Mouse (Mus musculus) megakaryocyte-erythroid progenitor cell, adult 5 weeks (primary cell): ENCODE measurements around the gene Asb8. TPM values are rescaled to one million over a fixed set of nuclear protein-coding genes. Genes with fewer than 3 reads are reported as not detected.

ENCODE experiments used
- polyA plus RNA-seq: library from polyadenylated mRNA; stranded (reverse); fragments of >175 nt; gene quantifications from 2 replicates; pipeline ENCODE4 v1.2.3, GENCODE M21; 2012

Asb8 gene
- polyA plus RNA-seq: 3.8 TPM in 2 replicates

GRCm38 (mm10) chr15:98165525-98165924, at the start of gene Asb8:
Gene Asb8, minus strand, starts transcription at chr15:98165625.

GRCm38 (mm10) chr15:98195442-98195841, 30.0 kb upstream of the Asb8 start, which contains the start of gene Olfr288:
Gene Olfr288, minus strand, starts transcription at chr15:98195542.

GRCm38 (mm10) chr15:98166963-98167644, 1.7 kb upstream of the Asb8 start, which contains the start of gene Ccdc184:
Gene Ccdc184, plus strand, starts transcription at chr15:98167158.

GRCm38 (mm10) chr15:98093121-98094011, 72.1 kb downstream of the Asb8 start, which contains the start of gene Senp1:
Gene Senp1, minus strand, starts transcription at chr15:98093744.

GRCm38 (mm10) chr15:98092372-98093120, 72.9 kb downstream of the Asb8 start, which contains the start of gene Pfkm:
Gene Pfkm, plus strand, starts transcription at chr15:98092589.

Other genes starting within 250 kb of the Asb8 start
- 44.9 and 46.0 TPM in 2 replicates for gene Tmem106c, start 201.4 kb downstream of the Asb8 start, polyA plus RNA-seq
- 0.06 TPM in 2 replicates for gene Col2a1, start 160.9 kb downstream of the Asb8 start, polyA plus RNA-seq
- 12.6 and 16.5 TPM in 2 replicates for gene Pfkm, start 73.0 kb downstream of the Asb8 start, polyA plus RNA-seq
- 17.7 and 20.7 TPM in 2 replicates for gene Senp1, start 71.9 kb downstream of the Asb8 start, polyA plus RNA-seq
- 0.20 and 0.43 TPM in 2 replicates for gene Ccdc184, start 1.5 kb upstream of the Asb8 start, polyA plus RNA-seq
- not detected in 2 replicates for gene Olfr288, start 29.9 kb upstream of the Asb8 start, polyA plus RNA-seq
- not detected in 2 replicates for gene Gm44579, start 55.4 kb upstream of the Asb8 start, polyA plus RNA-seq
- not detected in 2 replicates for gene Olfr287, start 55.4 kb upstream of the Asb8 start, polyA plus RNA-seq
- not detected in 2 replicates for gene Olfr286, start 68.8 kb upstream of the Asb8 start, polyA plus RNA-seq
- not detected in 2 replicates for gene H1fnt, start 91.7 kb upstream of the Asb8 start, polyA plus RNA-seq
- gene Zfp641, start 130.5 kb upstream of the Asb8 start, polyA plus RNA-seq: not detected in 2 replicates
- gene Olfr285, start 151.7 kb upstream of the Asb8 start, polyA plus RNA-seq: not detected in 2 replicates
- gene Olfr284, start 175.4 kb upstream of the Asb8 start, polyA plus RNA-seq: not detected in 2 replicates
- gene Olfr283, start 215.3 kb upstream of the Asb8 start, polyA plus RNA-seq: not detected in 2 replicates